Mouse (Mus musculus): ENCODE results near the gene Barhl2.
A peak's percentile ranks its signal among the peaks of the same experiment; 100 is the strongest.

Barhl2 gene

DNA sequence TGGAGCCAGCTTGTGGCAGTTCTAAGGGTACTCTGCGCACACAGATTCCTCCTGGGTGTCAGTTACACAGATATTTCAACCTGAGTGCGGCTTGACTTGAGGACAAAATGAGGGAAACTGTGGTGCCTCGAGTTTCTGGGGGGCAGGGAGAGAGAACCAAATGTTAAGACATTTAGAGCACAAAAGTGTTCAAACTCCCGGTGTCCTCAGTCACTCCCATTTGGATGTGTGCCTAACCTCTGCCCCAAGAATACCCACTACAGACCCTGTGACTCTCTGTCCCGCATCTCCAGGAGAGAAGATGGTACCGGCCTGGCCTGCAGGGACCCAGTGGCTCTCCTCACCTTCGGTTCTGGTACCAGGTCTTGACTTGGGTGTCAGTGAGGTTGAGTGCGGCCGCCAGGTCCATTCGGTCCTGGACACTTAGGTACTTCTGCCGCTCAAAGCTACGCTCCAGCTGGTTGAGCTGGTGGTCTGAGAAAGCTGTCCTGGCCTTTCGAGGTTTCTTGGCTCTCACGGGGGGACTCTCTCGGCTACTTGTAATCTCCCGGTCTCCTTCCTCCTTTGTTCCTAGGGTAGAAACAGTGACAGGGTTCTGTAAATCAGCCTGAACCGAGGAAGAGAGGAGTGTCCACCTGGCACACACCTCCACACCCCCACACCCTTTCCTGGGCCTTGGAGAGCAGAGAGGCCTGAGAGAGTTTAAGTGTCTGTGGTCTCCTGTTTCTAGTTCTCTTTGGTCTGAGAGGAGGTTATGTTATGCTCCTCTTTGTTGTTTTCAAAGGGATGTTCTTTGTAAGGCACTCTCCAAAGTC is 2.7 kb downstream of the Barhl2 start:
- no peak for DNase-seq (ENCODE audit: low read depth)

DNA sequence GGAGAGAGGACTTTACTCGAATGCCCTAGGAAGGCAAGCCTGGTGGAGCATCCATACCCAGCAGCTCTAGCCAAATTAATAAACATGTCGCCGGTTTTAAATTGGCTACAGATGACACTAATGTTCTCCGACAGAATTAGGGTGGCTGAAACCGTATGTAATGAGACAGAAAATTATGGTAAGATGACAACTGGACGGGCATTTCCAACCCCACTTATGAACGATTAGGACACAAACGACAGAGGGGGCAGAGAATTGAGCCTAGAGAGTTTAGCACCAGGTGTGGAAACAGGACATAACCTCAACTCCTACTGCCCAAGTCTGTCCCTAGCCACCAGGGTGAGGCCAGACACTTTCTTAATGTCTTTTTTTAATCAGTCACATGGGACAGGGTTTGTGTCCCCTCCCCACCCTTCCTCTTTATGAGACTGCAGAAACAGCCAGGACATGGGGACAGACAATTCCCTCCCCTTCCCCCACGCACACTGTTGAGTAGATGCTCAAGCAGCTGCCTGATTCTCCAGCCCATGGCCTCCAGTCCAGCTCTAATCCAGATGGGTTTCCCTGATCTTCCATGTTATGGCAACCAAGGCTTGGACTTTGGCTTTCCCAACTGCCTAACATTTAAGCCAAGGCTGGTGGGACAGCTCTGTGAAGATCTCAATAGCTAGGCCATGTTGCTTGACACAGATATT is 3.4 kb downstream of the Barhl2 start:
- DNase-seq (ENCODE audit: low read depth), result no peak

DNA sequence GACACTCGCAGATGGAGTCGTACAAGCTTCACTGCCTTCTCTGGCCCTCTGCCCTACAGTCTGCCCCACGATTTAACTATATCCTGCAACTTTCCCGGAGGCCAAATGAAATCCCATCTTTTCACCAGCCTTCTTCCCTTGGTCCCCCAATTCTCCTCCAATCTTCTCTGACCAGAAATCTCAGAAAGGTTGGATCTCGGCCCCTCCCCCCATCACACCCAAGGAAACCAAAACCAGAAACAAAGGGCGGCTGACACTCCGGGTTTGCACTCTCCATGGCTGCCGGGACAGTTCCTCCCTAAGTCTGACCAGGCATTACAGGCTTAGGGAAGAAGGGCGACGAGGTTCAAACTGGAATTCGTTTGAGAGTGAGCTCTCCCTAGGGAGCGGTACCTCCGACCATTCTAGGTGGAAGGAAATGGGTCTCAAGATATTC is 4.1 kb downstream of the Barhl2 start:
- no peak for DNase-seq (ENCODE audit: low read depth)

DNA sequence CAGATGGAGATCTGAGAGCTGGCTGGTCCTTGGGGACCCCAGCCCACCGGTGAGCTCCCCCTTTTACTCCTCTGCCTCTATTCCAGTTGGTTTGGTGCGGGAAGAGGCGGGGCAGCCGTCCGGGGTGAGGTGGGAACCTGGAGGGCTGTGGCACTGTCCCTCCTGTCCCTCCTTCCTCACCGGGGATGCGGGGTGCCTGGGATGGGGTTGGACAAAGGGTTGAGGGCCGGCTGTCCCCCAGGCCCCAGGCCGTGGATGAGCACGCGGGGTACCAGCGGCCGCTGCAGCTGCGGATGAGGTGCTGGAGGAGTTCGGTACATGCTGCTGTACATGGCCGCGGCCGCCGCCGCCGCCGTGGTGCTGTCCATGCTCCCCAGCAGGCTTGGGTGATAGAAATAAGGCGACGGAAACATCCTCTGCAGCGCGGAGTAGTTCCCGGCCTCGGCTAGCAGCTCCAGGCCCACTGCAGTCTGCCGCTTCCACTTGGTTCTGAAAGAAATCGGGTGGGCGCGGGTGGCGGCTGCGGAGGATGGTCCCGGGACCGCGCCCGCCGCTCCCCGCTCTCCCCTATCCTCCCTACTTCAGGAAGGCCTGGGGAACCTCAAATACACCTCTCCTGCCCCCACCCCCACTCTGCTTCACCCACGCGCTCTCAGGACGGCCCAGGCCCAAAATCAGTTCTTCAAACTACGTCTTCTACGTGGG is 4.6 kb downstream of the Barhl2 start:
- DNase-seq (ENCODE audit: low read depth), result no peak

DNA sequence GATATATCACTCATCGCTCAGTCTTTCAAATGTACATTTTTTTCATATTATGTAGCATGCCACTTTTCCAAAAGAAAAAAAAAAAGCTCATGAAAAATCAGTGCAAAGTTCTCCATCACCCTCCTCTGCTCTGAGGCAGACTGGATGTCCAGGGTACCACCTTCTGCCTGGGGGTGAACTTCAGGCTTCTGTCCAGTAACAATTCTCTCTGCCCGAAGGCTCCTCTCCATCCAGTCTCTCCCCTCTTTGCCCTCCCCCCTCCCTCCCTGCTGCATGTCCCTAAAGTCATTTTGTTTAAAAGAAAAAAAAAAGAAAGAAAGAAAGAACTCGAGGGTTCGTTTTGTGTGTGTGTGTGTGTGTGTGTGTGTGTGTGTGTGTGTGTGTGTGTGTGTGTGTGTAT is 5.3 kb downstream of the Barhl2 start:
- no peak for DNase-seq (ENCODE audit: low read depth)

DNA sequence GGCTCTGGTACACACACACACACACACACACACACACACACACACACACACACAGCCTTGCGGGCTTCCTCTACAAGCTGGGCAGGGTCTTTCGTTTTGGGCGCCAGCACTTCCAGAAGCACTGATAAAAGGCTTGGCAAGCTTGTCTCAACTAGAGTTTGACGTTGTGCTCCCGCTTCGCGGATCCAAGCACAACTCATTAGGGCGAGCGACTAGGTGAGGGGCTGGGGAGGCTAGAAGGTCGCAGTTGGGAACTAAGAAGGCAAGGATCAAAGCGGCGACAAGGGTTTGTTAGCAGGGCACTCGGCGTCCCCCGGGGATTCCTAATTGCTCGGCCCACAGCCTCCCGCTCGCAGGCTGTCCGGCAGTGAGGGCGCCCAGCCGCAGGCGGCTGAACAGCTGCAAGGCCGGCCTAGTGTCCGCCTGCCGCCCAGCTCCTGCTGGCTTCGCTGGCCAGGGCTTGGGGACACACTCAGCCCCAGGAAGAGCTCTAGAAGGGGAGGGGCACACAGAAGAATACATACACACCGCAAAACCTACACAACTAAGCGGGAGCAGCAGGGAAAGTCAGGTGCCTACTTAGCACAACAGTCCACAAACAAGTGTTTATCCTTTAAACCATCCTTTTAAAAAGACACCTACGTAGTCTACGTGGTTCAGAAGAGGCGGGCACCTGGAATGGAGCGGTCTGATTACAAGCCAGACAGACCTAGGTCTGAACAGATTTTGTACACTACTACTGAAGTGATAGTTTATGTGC is 6.1 kb downstream of the Barhl2 start:
- DNase-seq (ENCODE audit: low read depth), result no peak

DNA sequence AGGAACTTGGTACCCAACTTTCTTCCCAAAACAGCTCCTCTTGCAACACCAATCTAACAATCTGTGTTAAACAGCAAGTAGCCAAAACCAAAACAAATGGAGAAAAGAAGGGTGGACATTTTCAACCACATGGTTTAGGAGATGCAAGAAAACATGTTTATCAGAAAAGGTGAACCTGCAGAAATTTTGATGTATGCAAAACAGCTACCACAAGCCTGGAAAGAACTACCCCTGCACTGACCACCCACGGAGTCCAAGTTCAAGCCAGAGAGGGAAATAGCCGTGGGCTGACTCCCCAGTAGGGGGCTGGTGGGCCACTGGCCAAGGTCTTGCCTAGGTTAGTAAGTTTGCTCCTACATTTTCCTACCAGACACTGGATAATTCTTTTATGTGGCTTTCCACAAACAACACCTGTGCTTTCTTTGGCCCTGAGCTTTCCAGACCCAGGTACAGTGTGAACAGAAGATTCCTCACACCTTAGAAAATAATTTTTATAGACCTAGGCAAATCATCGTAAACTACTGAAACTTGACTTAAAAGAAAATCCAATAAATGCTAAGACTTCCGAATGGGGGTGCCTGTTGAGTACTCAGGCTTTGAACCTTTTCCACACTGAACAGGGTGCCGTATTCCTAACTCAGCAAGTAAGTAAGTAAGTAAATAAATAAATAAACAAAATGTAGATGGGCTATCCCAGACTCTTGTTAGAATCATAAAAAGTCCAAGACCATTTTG is 7.4 kb downstream of the Barhl2 start:
- DNase-seq (ENCODE audit: low read depth), result no peak

DNA sequence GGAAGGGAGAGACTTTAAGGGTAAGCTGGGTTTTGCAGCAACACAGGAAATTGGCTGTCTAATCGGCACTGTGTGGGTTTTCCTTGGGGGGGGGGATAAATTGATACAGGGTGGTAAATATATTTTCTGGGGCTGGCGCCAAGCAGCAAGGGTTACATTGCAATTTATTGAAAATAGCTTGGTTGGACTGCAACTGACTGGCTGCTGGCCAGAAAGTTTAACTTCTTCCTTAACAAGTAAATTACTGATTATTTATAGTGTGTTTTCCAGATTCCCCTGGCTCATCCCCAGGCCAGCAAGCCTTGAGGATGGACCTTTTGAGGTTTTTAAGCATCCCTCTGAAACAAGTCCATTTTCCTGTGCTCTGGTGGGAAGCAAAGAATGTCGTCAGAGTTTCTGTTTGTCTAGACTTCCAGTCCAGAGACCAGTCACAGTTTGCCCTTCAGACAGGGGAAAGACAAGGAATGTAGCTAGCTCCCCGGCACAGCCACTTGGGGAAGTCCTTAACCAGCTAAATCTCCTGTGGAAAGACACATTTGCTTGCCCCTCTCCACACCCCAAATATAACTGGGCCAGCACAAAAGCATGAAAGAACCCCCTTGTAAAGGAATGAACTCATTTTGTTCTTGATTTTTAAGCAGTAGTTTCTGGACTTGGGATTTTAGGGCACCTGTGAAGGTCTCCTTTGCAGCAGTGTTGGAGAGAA is 8.1 kb downstream of the Barhl2 start:
- DNase-seq (ENCODE audit: low read depth), result no peak

DNA sequence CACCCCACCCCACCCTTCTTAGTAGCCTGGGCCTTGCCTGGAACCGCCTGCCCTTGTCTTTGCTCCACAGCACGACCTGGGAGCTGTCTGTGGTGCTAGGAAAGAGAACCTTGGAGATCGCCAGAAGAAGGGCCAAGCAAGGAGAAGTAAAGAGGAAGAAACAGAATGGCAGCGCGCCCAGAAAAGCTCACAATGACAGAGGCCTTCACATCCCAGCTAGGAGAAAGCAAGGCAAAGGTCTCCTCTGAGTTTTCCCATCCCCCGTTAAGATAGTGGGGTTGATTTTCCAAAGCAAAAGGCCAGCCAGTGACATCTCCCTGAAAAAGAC is 9.2 kb downstream of the Barhl2 start:
- DNase-seq (ENCODE audit: low read depth), result no peak

DNA sequence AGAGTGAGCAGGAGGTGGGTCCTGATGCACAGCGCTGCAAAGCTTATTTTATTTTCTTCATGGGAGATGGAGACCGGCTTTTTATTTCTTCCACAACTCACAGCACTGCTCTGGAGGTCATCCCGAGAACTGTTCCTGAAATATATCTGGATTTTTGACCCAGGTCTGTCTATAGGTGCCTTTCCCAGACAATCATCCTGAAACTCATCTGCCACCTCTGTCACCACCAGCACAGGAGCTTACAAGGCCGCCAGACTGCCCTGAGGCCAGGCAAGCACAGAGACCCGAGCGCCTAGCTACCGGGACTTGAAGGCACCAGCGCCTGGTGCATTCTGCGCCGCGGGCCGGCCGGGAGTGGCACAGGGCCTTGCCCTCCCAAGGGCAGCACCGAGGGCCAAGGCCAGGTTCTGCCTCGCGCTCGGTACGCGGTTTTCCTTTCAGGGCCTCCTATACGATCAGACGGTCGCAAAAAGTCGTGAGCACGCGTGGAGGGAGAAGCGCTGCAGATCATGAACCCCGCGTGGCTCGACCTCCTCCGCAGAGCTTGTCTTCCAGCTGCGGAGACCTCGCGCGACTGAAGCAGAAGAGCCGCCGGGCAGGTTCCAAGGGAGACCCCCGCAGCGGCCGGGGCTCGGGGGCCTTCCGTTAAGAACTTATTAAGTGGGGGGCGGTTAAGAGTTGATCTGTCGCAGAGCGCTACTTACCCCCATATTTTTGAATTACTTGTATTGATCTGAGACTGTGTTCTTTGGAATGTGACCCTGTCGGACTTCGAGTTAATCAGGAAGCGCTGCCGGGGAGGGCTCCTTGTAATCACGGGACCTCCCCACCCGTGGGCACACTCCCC is 9.8 kb downstream of the Barhl2 start:
- no peak for DNase-seq (ENCODE audit: low read depth)

DNA sequence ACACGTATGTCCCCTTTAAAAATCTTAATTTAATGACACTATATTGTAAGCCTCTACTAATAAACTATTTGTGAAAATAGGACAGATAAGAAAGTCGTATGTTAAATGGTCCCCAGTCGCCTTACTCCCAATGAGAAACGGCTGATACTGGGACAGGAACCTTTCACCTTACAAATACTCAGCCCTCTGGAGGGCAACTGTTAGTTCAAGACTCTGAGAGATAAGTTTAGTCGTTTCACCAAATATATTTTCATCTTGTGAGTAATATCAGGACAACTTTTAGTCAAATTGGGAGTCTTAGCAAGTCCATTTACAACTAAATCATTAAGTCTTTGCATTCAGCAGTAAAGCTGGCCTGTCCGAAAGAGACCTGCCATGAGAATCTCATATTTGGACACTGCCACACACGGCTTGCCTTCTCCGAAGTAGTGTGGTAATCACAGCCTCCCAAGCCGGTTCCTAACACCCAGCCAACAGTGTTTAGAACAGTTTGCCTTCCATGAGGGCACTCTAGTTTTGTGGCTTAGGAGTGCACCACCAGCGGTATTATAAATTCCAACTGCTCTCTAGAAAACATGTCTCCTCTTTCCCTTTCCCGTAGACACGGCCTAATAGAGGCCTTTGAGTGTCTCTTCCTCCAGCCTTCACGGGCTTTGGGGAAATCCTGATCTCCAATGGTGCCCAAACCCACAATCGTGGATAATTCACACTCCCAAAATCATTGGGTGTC is 10.7 kb downstream of the Barhl2 start:
- no peak for DNase-seq (ENCODE audit: low read depth)

DNA sequence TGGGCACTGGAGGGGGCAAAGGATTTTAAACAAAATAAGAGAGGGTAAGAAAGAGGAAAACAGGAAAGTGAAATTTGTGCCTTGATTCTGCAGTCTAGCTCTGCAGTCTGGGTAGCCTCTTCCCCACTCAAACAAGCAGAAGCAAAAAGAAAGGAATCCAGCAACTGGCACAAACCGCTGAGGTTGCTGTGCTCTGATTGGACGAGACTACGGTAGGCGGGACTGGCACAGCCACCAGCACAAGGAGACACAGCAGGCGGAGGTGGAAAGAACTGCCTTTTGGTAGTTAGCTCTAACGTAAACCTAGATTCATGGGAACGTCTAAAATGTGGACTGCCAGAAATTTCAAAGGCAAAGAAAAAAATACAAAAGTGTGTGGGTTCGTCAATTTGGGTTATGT is 11.4 kb downstream of the Barhl2 start:
- DNase-seq (ENCODE audit: low read depth), result peak; percentile 20

DNA sequence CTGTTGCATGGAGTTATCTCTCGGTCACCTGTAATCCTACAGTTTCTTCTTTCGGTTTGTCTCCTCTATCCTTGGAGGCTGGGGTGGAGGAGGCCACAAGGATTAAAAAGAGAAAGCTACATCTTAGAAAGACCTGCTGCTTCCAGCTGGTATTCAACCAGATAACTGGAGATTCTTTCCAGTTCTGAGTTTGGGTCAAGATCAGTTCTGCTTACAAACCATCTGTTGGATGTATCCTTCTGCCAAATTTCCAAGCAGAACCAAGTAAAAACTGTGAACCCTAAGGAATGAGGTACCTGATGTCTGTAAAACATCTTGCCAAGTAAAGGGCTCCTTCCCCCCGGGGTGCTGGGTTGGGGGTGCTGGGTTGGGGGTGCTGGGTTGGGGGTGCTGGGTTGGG is 12.3 kb downstream of the Barhl2 start:
- DNase-seq (ENCODE audit: low read depth), result no peak

DNA sequence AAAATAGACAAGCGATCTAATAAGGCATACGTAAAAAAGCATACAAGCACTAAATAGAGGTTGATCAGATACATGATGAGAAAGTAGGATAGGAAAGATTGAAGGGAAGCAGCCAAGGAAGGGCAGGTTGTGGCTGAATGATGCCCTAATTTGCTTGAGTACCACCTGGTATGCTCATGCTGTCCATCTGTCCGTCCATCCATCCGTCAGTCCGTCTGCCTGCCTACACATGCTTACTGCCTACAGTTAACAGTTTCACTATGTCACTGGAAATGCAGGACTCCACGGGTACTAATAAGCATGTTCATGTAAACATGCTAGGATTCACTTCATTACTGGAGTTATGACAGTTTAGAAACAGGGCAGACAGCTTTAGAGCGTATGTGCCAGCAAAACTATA is 19.1 kb downstream of the Barhl2 start:
- DNase-seq (ENCODE audit: low read depth), result no peak

DNA sequence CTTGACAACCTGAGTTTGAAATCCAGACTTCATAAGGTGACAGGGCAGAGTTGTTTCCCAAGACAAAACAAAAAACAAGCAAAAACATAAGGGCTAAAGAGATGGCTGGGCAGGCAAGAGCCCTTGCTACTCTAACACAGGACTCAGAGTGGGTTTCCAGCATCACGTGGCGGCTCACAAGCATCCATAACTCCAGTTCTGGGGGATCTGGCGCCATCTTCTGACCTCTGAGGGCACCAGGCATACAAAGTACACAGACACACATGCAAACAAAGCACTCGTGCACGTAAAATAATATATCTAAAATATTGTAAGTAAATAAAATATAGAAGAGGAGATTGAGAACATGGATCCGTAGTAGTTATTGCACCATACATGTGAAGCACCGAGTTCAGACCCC is 31.9 kb downstream of the Barhl2 start:
- no peak for DNase-seq (ENCODE audit: low read depth)

DNA sequence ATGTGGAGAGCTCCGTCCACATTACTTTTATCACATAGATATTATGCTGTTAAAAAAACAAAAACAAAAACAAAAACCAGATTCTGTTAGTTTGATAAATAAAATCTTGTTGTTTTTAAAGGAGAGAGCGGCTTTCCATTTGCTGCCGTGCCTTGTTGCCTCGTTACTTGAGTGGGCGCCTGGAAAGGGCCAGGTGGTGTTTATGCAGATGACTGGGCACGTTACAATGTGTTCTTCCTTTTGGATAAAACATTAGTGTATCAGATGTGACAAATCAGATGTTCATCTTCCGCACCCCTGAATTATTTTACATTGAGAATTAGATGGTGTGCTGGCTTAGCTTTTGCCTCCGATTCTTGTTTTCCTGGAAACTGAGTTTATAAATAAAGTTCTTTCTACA is 37.1 kb downstream of the Barhl2 start:
- no peak for DNase-seq (ENCODE audit: low read depth)

DNA sequence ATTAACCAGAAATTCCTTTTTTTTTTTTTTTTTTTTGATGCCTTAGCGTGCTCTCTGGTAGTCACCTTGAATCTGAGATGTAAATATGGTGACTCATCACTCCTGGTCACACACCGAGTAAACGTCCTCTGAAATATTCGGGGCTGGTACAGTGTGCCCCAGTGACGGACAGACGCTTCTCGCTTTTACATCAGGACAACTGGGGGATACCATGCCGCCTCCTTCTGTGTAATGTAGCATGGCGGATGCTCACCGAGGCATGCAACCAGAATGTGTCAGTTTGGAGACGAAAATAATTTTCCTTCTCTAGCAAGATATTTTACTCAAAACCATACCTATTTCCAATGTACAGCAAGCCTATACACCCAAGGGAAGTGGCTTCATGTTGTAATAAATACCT is 37.6 kb downstream of the Barhl2 start:
- no peak for DNase-seq (ENCODE audit: low read depth)

DNA sequence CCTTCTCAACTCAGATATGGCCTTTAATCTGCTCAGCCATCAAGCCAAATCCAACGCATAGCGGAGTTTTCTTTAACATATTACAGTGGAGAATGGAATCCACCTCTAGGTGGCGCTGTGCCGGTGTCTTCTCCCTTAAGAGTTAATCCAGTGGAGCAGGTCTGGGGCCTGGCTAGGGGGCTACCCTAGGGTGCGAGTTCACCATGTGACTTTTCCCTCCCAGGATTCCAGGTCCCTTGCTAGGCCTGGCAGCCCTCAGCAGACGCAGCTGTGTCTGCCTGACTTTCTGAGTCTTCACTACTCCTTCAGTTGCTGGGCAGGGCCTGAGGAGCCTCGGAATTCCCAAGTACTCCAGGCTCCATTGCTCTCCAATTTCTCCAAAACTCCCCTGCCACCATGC is 40.8 kb downstream of the Barhl2 start:
- peak; percentile 9 for DNase-seq (ENCODE audit: low read depth)

DNA sequence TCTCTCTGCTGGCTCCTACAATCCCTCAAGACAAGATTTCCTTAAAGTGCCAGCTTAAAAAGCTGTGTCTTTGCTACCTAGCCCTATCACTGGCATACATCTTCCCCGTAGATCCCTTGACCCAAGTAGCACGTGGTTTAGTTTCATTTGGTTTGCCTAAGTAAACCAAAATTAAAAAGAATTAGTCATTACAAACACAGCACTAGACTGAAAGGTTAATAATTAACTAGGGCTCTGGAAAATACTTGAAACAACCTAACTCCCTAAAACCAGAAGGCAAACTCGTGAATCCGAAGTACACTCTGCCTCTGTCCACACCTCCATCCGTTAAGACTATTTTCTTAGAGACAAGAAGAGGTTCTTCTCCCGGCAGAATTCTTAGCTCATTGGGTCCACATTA is 41.4 kb downstream of the Barhl2 start:
- no peak for DNase-seq (ENCODE audit: low read depth)

DNA sequence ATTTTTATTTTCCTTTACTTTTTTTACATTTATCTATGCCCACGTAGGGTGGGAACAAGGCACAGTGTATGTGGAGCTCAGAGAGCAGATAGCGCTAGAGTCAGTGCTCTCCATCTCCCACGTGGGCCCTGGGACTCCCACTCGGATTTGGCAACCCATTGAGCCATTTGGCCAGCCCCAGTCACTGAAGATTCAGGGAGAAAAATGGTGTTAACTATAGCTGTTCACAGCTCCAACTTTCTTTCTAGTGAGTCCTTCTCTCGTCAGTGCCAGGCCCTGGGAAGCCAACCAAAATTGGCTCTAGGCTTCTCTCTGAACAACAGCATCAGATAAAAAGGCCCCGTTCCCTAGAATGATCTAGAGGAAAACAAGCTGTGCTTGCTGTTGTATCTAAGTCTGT is 42.2 kb downstream of the Barhl2 start:
- DNase-seq (ENCODE audit: low read depth), result no peak
